Mouse (Mus musculus): Measurements from ENCODE around the gene Tulp4. TPM values are rescaled to one million over a fixed set of nuclear protein-coding genes. Genes with fewer than 3 reads are reported as not detected.
"Not testable (repeated sequence)": the region's sequence is repeated elsewhere in the genome, so short reads cannot be mapped to it uniquely, and the experiment has no call there.

Tulp4 gene
- polyA plus RNA-seq, 1 experiment: 16.4 TPM

- no peak for TF ChIP-seq GATA1 (IDR thresholded peaks at IDR 0.05; ENCODE audit: low read length)
Observed at GRCm38 (mm10) chr17:6199166-6199565, 92.9 kb downstream of the Tulp4 start.

GRCm38 (mm10) chr17:6201522-6202250 is 95.4 kb downstream of the Tulp4 start:
- no peak for TF ChIP-seq GATA1 (IDR thresholded peaks at IDR 0.05; ENCODE audit: low read length)

- TF ChIP-seq GATA1 (IDR thresholded peaks at IDR 0.05; ENCODE audit: low read length): no peak
Observed at GRCm38 (mm10) chr17:6202389-6203110, 96.3 kb downstream of the Tulp4 start.

GRCm38 (mm10) chr17:6203126-6203525 is 96.9 kb downstream of the Tulp4 start:
- no peak for TF ChIP-seq GATA1 (IDR thresholded peaks at IDR 0.05; ENCODE audit: low read length)

GRCm38 (mm10) chr17:6203795-6204194 is 97.6 kb downstream of the Tulp4 start:
- no peak for TF ChIP-seq GATA1 (IDR thresholded peaks at IDR 0.05; ENCODE audit: low read length)

GRCm38 (mm10) chr17:6211721-6212120 is 105.5 kb downstream of the Tulp4 start:
- TF ChIP-seq GATA1 (IDR thresholded peaks at IDR 0.05; ENCODE audit: low read length): no peak

- no peak for TF ChIP-seq GATA1 (IDR thresholded peaks at IDR 0.05; ENCODE audit: low read length)
Observed at GRCm38 (mm10) chr17:6215640-6216039, 109.4 kb downstream of the Tulp4 start.

- TF ChIP-seq GATA1 (IDR thresholded peaks at IDR 0.05; ENCODE audit: low read length): no peak
Observed at GRCm38 (mm10) chr17:6216514-6216913, 110.3 kb downstream of the Tulp4 start.

GRCm38 (mm10) chr17:6256400-6257069 is 150.3 kb downstream of the Tulp4 start, which contains the start of gene Tmem181a:
Gene Tmem181a, plus strand, starts transcription at chr17:6256860.
- not testable (repeated sequence) for TF ChIP-seq GATA1 (IDR thresholded peaks at IDR 0.05; ENCODE audit: low read length)

Other genes starting within 250 kb of the Tulp4 start
- not detected in 2 replicates for gene Synj2, start 165.2 kb upstream of the Tulp4 start, polyA plus RNA-seq (2012)
- 5.3 and 7.4 TPM in 2 replicates for gene Serac1, start 26.7 kb upstream of the Tulp4 start, polyA plus RNA-seq (2012)
- gene Gtf2h5, start 26.7 kb upstream of the Tulp4 start, polyA plus RNA-seq (2012): 2.2 and 2.5 TPM in 2 replicates
- gene Tmem181a, start 150.4 kb downstream of the Tulp4 start, polyA plus RNA-seq (2012): not detected in 2 replicates
- 0.95 and 1.0 TPM in 2 replicates for gene Dynlt1a, start 211.1 kb downstream of the Tulp4 start, polyA plus RNA-seq (2012)